Mouse (Mus musculus): ENCODE data around the gene Ebf3. TPM values are rescaled to one million over a fixed set of nuclear protein-coding genes. Genes with fewer than 3 reads are reported as not detected.

The Ebf3 gene
- polyA plus RNA-seq, 1 experiment from 2014 or later = 7.2 TPM

DNA sequence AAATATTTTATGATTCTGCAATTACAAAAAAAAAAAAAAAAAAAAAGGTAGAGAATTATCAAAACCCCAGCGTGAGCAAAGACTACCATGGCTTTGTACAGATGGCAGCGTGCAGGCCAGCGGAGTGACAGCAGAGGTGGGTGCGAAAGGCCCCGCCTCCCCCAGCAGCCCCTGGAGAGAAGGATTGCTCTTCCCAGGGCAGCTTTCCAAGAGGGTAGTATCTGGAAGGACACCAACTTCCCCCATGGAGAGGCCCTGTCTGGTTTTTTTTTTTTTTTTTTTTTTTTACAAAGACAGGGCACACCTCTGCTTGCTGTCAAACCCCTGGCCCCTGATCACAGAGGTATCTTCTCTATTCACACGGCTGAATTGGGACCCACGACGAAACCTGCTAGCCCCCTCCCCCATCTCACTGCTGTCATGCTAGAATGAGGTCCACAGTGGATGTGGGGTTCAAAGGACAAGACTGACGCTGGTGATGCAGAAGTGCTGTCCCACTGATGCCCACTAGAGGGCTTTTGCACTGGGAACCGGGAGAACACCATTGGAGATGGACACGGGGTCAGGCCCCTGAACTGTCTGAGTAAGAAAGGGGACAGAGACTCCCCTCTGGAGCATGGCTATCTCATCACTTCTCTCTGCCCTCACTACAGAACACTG lies 67.9 kb downstream of the Ebf3 start:
- Histone ChIP-seq H3K4me1 (ENCODE audit: control insufficient read depth, insufficient read depth, low read length) (no peaks in the 10 kb centered on the region), H3K27me3 (ENCODE audit: control insufficient read depth, insufficient read depth, low read length) (no peaks in the 10 kb centered on the region), H3K27ac (replicated peaks; ENCODE audit: low read depth, low read length) (no peak overlapping the region), H3K9ac (replicated peaks; ENCODE audit: low read length) (no peak overlapping the region), H3K36me3 (replicated peaks; ENCODE audit: control insufficient read depth, insufficient read depth, low read depth, low read length) (no peaks in the 10 kb centered on the region), H3K4me3 (ENCODE audit: low read depth, low read length) (no peak overlapping the region), H3K9me3 (replicated peaks; ENCODE audit: control insufficient read depth, low read length) (no peaks in the 10 kb centered on the region), H3K4me2 (ENCODE audit: low read depth, low read length) (no peak overlapping the region)
- WGBS = 37% methylated on average over 11 of the region's 11 CpGs
- ATAC-seq (replicated peaks; ENCODE audit: insufficient number of reproducible peaks, low FRiP score, low TSS enrichment, low read depth) (peak; percentile 25; the same call in 1 of the 2 replicates), DNase-seq (ENCODE audit: low spot score) (peak; percentile 79)

DNA sequence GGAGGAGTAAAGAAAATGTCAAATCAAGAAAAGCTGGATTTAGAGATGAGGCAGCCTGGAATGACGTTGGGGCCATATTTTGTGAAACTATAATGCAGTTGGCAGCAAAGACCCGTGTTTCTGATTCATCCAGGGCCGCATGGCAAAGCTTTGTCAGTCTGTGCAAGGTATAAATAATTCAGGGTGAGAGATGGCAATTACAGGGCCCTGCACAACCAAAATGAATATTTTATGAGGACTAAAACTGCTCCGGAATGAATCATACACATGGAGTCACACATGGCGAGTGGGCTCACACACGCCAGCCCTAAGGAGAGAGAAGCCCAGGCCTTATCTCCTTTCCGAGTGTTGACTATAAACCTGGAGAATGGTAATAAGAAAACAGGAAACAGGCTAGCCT lies 69.4 kb downstream of the Ebf3 start:
- Histone ChIP-seq H3K4me3 (ENCODE audit: low read depth, low read length) (no peak overlapping the region), H3K4me1 (ENCODE audit: control insufficient read depth, insufficient read depth, low read length) (no peaks in the 10 kb centered on the region; the same call in 1 of the 2 replicates), H3K9ac (replicated peaks; ENCODE audit: low read length) (no peak overlapping the region), H3K4me2 (ENCODE audit: low read depth, low read length) (no peak overlapping the region), H3K36me3 (replicated peaks; ENCODE audit: control insufficient read depth, insufficient read depth, low read depth, low read length) (no peaks in the 10 kb centered on the region), H3K27ac (replicated peaks; ENCODE audit: low read depth, low read length) (no peak overlapping the region), H3K27me3 (ENCODE audit: control insufficient read depth, insufficient read depth, low read length) (no peaks in the 10 kb centered on the region), H3K9me3 (replicated peaks; ENCODE audit: control insufficient read depth, low read length) (no peaks in the 10 kb centered on the region)
- WGBS = 76% methylated on average over 7 of the region's 7 CpGs
- ATAC-seq (replicated peaks; ENCODE audit: insufficient number of reproducible peaks, low FRiP score, low TSS enrichment, low read depth) = no peak
- no peak for DNase-seq (ENCODE audit: low spot score)

DNA sequence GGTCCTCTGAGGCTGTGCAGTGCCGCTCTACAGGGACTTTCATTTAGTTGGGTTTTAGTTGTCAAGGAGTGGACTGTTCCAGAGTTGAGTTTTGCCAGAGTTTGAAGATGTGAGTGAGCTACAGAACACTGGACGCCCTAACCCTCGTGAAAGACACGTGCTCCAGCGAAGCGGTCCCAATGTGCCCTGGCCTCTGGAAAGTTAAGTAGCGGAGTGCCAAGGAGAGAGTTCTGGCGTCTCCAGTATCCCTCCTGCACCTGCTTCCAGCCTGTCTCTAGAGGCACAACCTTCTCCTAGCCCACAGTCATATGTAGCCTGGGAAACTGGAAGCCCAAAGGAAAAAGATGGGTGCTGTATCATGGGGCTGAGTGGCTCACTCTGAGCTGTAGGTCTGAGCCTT lies 73.8 kb downstream of the Ebf3 start:
- Histone ChIP-seq H3K9ac (replicated peaks; ENCODE audit: low read length) (no peak overlapping the region), H3K9me3 (replicated peaks; ENCODE audit: control insufficient read depth, low read length) (no peaks in the 10 kb centered on the region), H3K36me3 (replicated peaks; ENCODE audit: control insufficient read depth, insufficient read depth, low read depth, low read length) (no peaks in the 10 kb centered on the region), H3K4me1 (ENCODE audit: control insufficient read depth, insufficient read depth, low read length) (no peaks in the 10 kb centered on the region; the same call in 1 of the 2 replicates), H3K4me3 (ENCODE audit: low read depth, low read length) (no peak overlapping the region), H3K27me3 (ENCODE audit: control insufficient read depth, insufficient read depth, low read length) (no peaks in the 10 kb centered on the region), H3K27ac (replicated peaks; ENCODE audit: low read depth, low read length) (no peak overlapping the region), H3K4me2 (ENCODE audit: low read depth, low read length) (no peak overlapping the region)
- 85% methylated on average over 8 of the region's 8 CpGs for WGBS
- ATAC-seq (replicated peaks; ENCODE audit: insufficient number of reproducible peaks, low FRiP score, low TSS enrichment, low read depth) (no peak), DNase-seq (ENCODE audit: low spot score) (no peak)

DNA sequence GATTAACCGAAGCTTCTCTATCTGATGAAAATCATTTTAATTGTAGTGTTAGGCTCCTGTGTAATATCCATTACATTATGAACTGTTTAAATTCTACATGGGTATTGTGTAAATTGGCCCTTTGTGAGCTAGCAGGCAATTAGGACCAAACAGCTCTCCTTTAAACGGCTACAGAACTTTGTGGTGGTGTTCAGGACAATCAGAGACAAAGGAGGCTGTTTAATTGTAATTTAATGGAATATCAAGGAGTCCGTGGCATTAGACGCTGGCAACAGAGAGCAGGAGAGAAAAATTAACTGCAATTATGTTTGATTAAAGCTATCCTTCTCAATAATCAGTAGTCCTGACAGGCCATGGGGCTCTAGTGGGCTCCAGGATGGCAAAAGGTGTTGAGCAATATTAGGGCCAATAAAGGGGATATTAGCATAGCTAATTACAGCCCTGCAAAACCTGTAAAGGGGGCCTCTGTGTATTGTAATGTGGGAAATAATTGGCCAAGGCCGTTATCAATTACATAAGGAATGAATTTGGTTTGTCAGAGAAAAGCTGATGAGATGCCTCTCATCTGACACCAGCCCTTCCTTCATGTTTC lies 74.6 kb downstream of the Ebf3 start:
- Histone ChIP-seq H3K4me2 (ENCODE audit: low read depth, low read length) (no peak overlapping the region), H3K9ac (replicated peaks; ENCODE audit: low read length) (no peak overlapping the region), H3K4me3 (ENCODE audit: low read depth, low read length) (no peak overlapping the region), H3K36me3 (replicated peaks; ENCODE audit: control insufficient read depth, insufficient read depth, low read depth, low read length) (no peaks in the 10 kb centered on the region), H3K4me1 (ENCODE audit: control insufficient read depth, insufficient read depth, low read length) (no peaks in the 10 kb centered on the region; the same call in 1 of the 2 replicates), H3K9me3 (replicated peaks; ENCODE audit: control insufficient read depth, low read length) (no peaks in the 10 kb centered on the region), H3K27me3 (ENCODE audit: control insufficient read depth, insufficient read depth, low read length) (no peaks in the 10 kb centered on the region), H3K27ac (replicated peaks; ENCODE audit: low read depth, low read length) (no peak overlapping the region)
- DNase-seq (ENCODE audit: low spot score) = no peak
- ATAC-seq (replicated peaks; ENCODE audit: insufficient number of reproducible peaks, low FRiP score, low TSS enrichment, low read depth) = no peak
- 60% methylated on average over 5 of the region's 5 CpGs for WGBS

DNA sequence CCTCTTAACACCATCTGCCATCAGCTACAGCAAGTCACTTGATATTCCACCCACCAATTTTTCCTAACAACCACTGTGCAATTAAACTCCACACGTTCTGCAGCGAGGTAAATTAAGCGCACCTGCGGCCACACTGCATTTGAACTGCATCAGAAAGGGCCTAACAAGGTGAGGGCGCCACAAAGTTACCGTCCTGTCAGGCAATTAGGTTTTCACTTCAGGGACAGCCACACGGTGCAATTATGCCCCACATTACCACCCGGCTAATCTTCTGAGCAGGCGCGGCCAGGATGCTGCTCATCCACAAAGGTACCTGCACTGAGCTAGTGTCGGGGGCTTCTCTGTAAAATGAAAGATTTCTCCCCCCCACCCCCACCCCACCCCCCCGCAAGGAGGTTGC lies 76.8 kb downstream of the Ebf3 start:
- no peak overlapping the region for H3K4me2 ChIP-seq (ENCODE audit: low read depth, low read length)
- DNase-seq (ENCODE audit: low spot score) (no peak), ATAC-seq (replicated peaks; ENCODE audit: insufficient number of reproducible peaks, low FRiP score, low TSS enrichment, low read depth) (no peak)
- no peak overlapping the region for H3K27ac ChIP-seq (replicated peaks; ENCODE audit: low read depth, low read length)
- H3K9ac ChIP-seq (replicated peaks; ENCODE audit: low read length) = no peak overlapping the region
- no peaks in the 10 kb centered on the region for H3K27me3 ChIP-seq (ENCODE audit: control insufficient read depth, insufficient read depth, low read length)
- WGBS = 60% methylated on average over 12 of the region's 12 CpGs
- no peaks in the 10 kb centered on the region; the same call in 1 of the 2 replicates for H3K4me1 ChIP-seq (ENCODE audit: control insufficient read depth, insufficient read depth, low read length)
- H3K36me3 ChIP-seq (replicated peaks; ENCODE audit: control insufficient read depth, insufficient read depth, low read depth, low read length) = 0 out of 2 replicates have a peak, but pooled peaks cover 2% of the 10 kb centered on the region
- no peaks in the 10 kb centered on the region for H3K9me3 ChIP-seq (replicated peaks; ENCODE audit: control insufficient read depth, low read length)
- H3K4me3 ChIP-seq (ENCODE audit: low read depth, low read length) = no peak overlapping the region

DNA sequence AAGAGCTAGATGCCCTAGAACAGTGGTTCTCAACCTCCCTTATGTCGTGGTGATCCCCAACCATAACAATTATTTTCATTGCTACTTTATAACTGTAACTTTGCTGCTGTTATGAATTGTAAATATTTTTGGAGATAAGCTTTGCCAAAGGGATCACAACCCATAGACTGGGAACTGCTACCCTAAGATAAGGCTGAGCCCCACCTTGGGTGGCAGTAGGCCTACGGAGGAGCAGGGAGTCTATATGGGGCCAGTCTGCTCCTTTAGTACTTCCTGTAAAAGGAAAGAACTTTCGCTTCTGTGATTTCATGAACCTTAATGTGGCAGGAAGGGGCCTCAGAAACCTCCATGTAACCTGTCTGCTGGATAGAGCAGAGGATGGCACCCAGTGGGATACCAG lies 90.4 kb downstream of the Ebf3 start:
- no peaks in the 10 kb centered on the region for H3K27me3 ChIP-seq (ENCODE audit: control insufficient read depth, insufficient read depth, low read length)
- WGBS = 90% methylated on average over 3 of the region's 3 CpGs

DNA sequence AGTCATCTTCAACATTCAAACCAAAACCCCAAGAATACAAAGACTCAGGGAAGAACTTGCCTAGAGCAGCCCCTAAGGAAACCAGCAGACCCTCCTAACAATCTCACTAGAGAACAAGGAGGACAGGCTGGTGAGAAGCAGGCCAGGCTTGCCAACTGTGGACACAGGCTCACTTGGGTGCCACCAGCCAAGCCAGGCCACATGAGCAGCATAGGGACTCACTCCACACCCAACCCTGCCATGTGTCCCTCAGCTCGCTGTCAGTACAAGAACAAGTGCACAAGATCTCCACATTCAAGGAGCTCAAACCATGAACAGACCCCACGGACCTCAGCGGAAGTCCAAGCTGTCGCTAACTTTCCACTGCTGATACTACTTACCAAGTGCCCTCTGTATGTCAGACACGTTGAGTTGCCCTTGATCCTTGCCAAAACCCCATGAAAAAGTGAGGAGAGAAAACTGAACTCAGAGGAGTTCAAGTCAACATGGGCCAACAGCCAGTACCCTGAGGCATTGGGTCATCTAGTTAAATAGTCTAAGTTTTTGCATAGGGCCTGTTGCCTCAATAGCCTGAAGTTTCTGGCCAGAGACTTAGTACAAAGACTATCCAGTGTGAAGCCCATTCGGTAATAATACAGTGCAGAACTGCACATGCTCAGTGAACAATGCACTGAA lies 91.3 kb downstream of the Ebf3 start:
- no peak for ATAC-seq (replicated peaks; ENCODE audit: insufficient number of reproducible peaks, low FRiP score, low TSS enrichment, low read depth)
- DNase-seq (ENCODE audit: low spot score) = no peak
- no peaks in the 10 kb centered on the region for H3K36me3 ChIP-seq (replicated peaks; ENCODE audit: control insufficient read depth, insufficient read depth, low read depth, low read length)
- H3K9me3 ChIP-seq (replicated peaks; ENCODE audit: control insufficient read depth, low read length) = no peaks in the 10 kb centered on the region
- no peak overlapping the region for H3K4me2 ChIP-seq (ENCODE audit: low read depth, low read length)
- H3K9ac ChIP-seq (replicated peaks; ENCODE audit: low read length) = no peak overlapping the region
- H3K4me3 ChIP-seq (ENCODE audit: low read depth, low read length) = no peak overlapping the region
- H3K27me3 ChIP-seq (ENCODE audit: control insufficient read depth, insufficient read depth, low read length) = no peaks in the 10 kb centered on the region
- H3K27ac ChIP-seq (replicated peaks; ENCODE audit: low read depth, low read length) = no peak overlapping the region
- H3K4me1 ChIP-seq (ENCODE audit: control insufficient read depth, insufficient read depth, low read length) = peaks cover 4% of the 10 kb centered on the region; the same call in 1 of the 2 replicates
- 91% methylated on average over 6 of the region's 6 CpGs for WGBS

More for the DNA sequence above, 90.4 kb downstream of the Ebf3 start:
- Histone ChIP-seq H3K9me3 (replicated peaks; ENCODE audit: control insufficient read depth, low read length) (no peaks in the 10 kb centered on the region), H3K9ac (replicated peaks; ENCODE audit: low read length) (no peak overlapping the region), H3K4me1 (ENCODE audit: control insufficient read depth, insufficient read depth, low read length) (peaks cover 7% of the 10 kb centered on the region), H3K4me3 (ENCODE audit: low read depth, low read length) (no peak overlapping the region), H3K36me3 (replicated peaks; ENCODE audit: control insufficient read depth, insufficient read depth, low read depth, low read length) (no peaks in the 10 kb centered on the region), H3K27ac (replicated peaks; ENCODE audit: low read depth, low read length) (no peak overlapping the region), H3K4me2 (ENCODE audit: low read depth, low read length) (no peak overlapping the region)
- DNase-seq (ENCODE audit: low spot score) (no peak), ATAC-seq (replicated peaks; ENCODE audit: insufficient number of reproducible peaks, low FRiP score, low TSS enrichment, low read depth) (no peak)

DNA sequence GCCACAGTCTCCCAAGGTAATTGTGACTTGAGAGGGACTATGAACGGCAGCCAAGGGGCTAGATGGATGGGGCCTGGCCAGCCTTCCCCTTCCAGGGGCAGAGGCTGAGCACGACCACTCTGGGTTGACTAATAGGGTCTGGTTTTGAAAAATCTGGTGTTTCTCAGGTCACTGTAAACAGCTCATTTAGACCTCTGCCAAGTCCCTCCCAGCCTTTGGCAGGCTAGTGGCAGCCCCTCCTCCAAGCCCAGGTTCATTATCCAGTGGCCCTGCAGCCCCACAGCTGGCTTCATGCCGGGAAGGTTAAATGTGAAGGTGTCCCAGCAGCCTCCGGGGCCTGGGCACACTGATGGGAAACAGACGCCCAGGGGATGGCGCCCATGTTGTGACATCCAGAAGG lies 92.6 kb downstream of the Ebf3 start:
- Histone ChIP-seq H3K27me3 (ENCODE audit: control insufficient read depth, insufficient read depth, low read length) (no peaks in the 10 kb centered on the region), H3K9ac (replicated peaks; ENCODE audit: low read length) (no peak overlapping the region), H3K27ac (replicated peaks; ENCODE audit: low read depth, low read length) (no peak overlapping the region), H3K4me3 (ENCODE audit: low read depth, low read length) (no peak overlapping the region), H3K36me3 (replicated peaks; ENCODE audit: control insufficient read depth, insufficient read depth, low read depth, low read length) (no peaks in the 10 kb centered on the region), H3K4me1 (ENCODE audit: control insufficient read depth, insufficient read depth, low read length) (peaks cover 4% of the 10 kb centered on the region; the same call in 1 of the 2 replicates), H3K9me3 (replicated peaks; ENCODE audit: control insufficient read depth, low read length) (no peaks in the 10 kb centered on the region), H3K4me2 (ENCODE audit: low read depth, low read length) (no peak overlapping the region)
- DNase-seq (ENCODE audit: low spot score) = peak; percentile 77
- peak; percentile 46; the same call in 1 of the 2 replicates for ATAC-seq (replicated peaks; ENCODE audit: insufficient number of reproducible peaks, low FRiP score, low TSS enrichment, low read depth)
- 7% methylated on average over 6 of the region's 6 CpGs for WGBS
